Mouse (Mus musculus): Measurements from ENCODE around the gene Traf3ip1. TPM values are rescaled to one million over a fixed set of nuclear protein-coding genes. Genes with fewer than 3 reads are reported as not detected.

The Traf3ip1 gene
- polyA plus RNA-seq, 1 experiment from 2014 or later: 14.1 TPM

- H3K9me3 ChIP-seq: no peaks in the 10 kb centered on the region
- no peak overlapping the region for H3K4me3 ChIP-seq
- no peak for ATAC-seq (ENCODE audit: insufficient number of reproducible peaks, insufficient read depth, low FRiP score, low TSS enrichment)
- no peak overlapping the region; the same call in 1 of the 2 replicates for H3K4me2 ChIP-seq (replicated peaks)
- peaks cover 32% of the 10 kb centered on the region for H3K4me1 ChIP-seq
- no peaks in the 10 kb centered on the region for H3K27me3 ChIP-seq
- H3K27ac ChIP-seq: no peak overlapping the region
- 37% methylated on average over 11 of the region's 11 CpGs for WGBS
- H3K36me3 ChIP-seq: no peaks in the 10 kb centered on the region
- peak overlapping the region; percentile 0; the same call in 1 of the 2 replicates for H3K9ac ChIP-seq
Measured at GRCm38 (mm10) chr1:91456301-91456801, 38.1 kb upstream of the Traf3ip1 start.

- H3K4me3 ChIP-seq: no peak overlapping the region
- no peaks in the 10 kb centered on the region for H3K36me3 ChIP-seq
- H3K4me2 ChIP-seq (replicated peaks): no peak overlapping the region
- no peak overlapping the region for H3K27ac ChIP-seq
- H3K27me3 ChIP-seq: no peaks in the 10 kb centered on the region
- 88% methylated on average over 4 of the region's 4 CpGs for WGBS
- no peak overlapping the region for H3K9ac ChIP-seq
- no peaks in the 10 kb centered on the region for H3K9me3 ChIP-seq
- ATAC-seq (ENCODE audit: insufficient number of reproducible peaks, insufficient read depth, low FRiP score, low TSS enrichment): no peak
- H3K4me1 ChIP-seq: peaks cover 32% of the 10 kb centered on the region
Measured at GRCm38 (mm10) chr1:91457116-91457515, 37.3 kb upstream of the Traf3ip1 start.

GRCm38 (mm10) chr1:91457698-91458097 is 36.7 kb upstream of the Traf3ip1 start:
- 76% methylated on average over 5 of the region's 5 CpGs for WGBS
- no peak overlapping the region for H3K9ac ChIP-seq

GRCm38 (mm10) chr1:91458223-91458861 is 36.1 kb upstream of the Traf3ip1 start:
- peak overlapping the region; percentile 70 for H3K4me3 ChIP-seq
- peak overlapping the region; percentile 39 for H3K9ac ChIP-seq
- H3K27me3 ChIP-seq: no peaks in the 10 kb centered on the region
- peak overlapping the region; percentile 57 for H3K4me2 ChIP-seq (replicated peaks)
- no peaks in the 10 kb centered on the region for H3K9me3 ChIP-seq
- WGBS: 23% methylated on average over 8 of the region's 8 CpGs
- peaks cover 32% of the 10 kb centered on the region for H3K4me1 ChIP-seq
- H3K27ac ChIP-seq: no peak overlapping the region
- ATAC-seq (ENCODE audit: insufficient number of reproducible peaks, insufficient read depth, low FRiP score, low TSS enrichment): no peak
- no peaks in the 10 kb centered on the region for H3K36me3 ChIP-seq

More at GRCm38 (mm10) chr1:91457698-91458097, 36.7 kb upstream of the Traf3ip1 start:
- no peaks in the 10 kb centered on the region for H3K9me3 ChIP-seq
- 0 out of 2 replicates have a peak overlapping the region, but pooled peaks have one; percentile 70 for H3K4me3 ChIP-seq
- H3K27me3 ChIP-seq: no peaks in the 10 kb centered on the region
- H3K27ac ChIP-seq: no peak overlapping the region
- peaks cover 32% of the 10 kb centered on the region for H3K4me1 ChIP-seq
- no peaks in the 10 kb centered on the region for H3K36me3 ChIP-seq
- H3K4me2 ChIP-seq (replicated peaks): no peak overlapping the region
- ATAC-seq (ENCODE audit: insufficient number of reproducible peaks, insufficient read depth, low FRiP score, low TSS enrichment): no peak

GRCm38 (mm10) chr1:91459059-91459809 is 35.2 kb upstream of the Traf3ip1 start, which contains the start of gene Per2:
TSS of gene Per2 (minus strand) at chr1:91459324.
- H3K4me2 ChIP-seq (replicated peaks): peak within 1 kb of the TSS; percentile 57
- no peaks in the 10 kb centered on the region for H3K36me3 ChIP-seq
- H3K4me3 ChIP-seq: peak within 1 kb of the TSS; percentile 70
- H3K9me3 ChIP-seq: no peaks in the 10 kb centered on the region
- no peak within 1 kb of the TSS; the same call in 1 of the 2 replicates for H3K27ac ChIP-seq
- H3K9ac ChIP-seq: peak within 1 kb of the TSS; percentile 63
- H3K4me1 ChIP-seq: peaks cover 32% of the 10 kb centered on the region
- no peaks in the 10 kb centered on the region for H3K27me3 ChIP-seq
- WGBS: under 1% methylated on average over 82 of the region's 91 CpGs
- ATAC-seq (ENCODE audit: insufficient number of reproducible peaks, insufficient read depth, low FRiP score, low TSS enrichment): peak; percentile 95

GRCm38 (mm10) chr1:91460069-91460468 is 34.4 kb upstream of the Traf3ip1 start:
- Histone ChIP-seq H3K27me3 (no peaks in the 10 kb centered on the region), H3K4me1 (peaks cover 35% of the 10 kb centered on the region), H3K36me3 (no peaks in the 10 kb centered on the region), H3K27ac (no peak overlapping the region), H3K9me3 (no peaks in the 10 kb centered on the region), H3K9ac (no peak overlapping the region), H3K4me3 (peak overlapping the region; percentile 70; the same call in 1 of the 2 replicates), H3K4me2 (replicated peaks) (peak overlapping the region; percentile 57)
- no peak for ATAC-seq (ENCODE audit: insufficient number of reproducible peaks, insufficient read depth, low FRiP score, low TSS enrichment)
- 45% methylated on average over 7 of the region's 7 CpGs for WGBS

GRCm38 (mm10) chr1:91460564-91460963 is 33.9 kb upstream of the Traf3ip1 start:
- no peak overlapping the region for H3K4me3 ChIP-seq
- H3K9me3 ChIP-seq: no peaks in the 10 kb centered on the region
- no peak overlapping the region for H3K27ac ChIP-seq
- no peak overlapping the region for H3K4me2 ChIP-seq (replicated peaks)
- ATAC-seq (ENCODE audit: insufficient number of reproducible peaks, insufficient read depth, low FRiP score, low TSS enrichment): no peak
- H3K9ac ChIP-seq: no peak overlapping the region
- peaks cover 35% of the 10 kb centered on the region for H3K4me1 ChIP-seq
- no peaks in the 10 kb centered on the region for H3K36me3 ChIP-seq
- 37% methylated on average over 4 of the region's 4 CpGs for WGBS
- H3K27me3 ChIP-seq: no peaks in the 10 kb centered on the region

GRCm38 (mm10) chr1:91463336-91463995 is 31.0 kb upstream of the Traf3ip1 start:
- Histone ChIP-seq H3K9ac (no peak overlapping the region), H3K4me1 (peaks cover 14% of the 10 kb centered on the region), H3K36me3 (no peaks in the 10 kb centered on the region), H3K27ac (no peak overlapping the region), H3K4me3 (no peak overlapping the region), H3K27me3 (no peaks in the 10 kb centered on the region), H3K4me2 (replicated peaks) (no peak overlapping the region), H3K9me3 (no peaks in the 10 kb centered on the region)
- 86% methylated on average over 13 of the region's 13 CpGs for WGBS
- no peak for ATAC-seq (ENCODE audit: insufficient number of reproducible peaks, insufficient read depth, low FRiP score, low TSS enrichment)

- H3K4me3 ChIP-seq: no peak overlapping the region
- H3K9ac ChIP-seq: no peak overlapping the region
- H3K27me3 ChIP-seq: no peaks in the 10 kb centered on the region
- H3K4me1 ChIP-seq: peaks cover 12% of the 10 kb centered on the region; the same call in 1 of the 2 replicates
- H3K9me3 ChIP-seq: no peaks in the 10 kb centered on the region
- no peak for ATAC-seq (ENCODE audit: insufficient number of reproducible peaks, insufficient read depth, low FRiP score, low TSS enrichment)
- 52% methylated on average over 5 of the region's 5 CpGs for WGBS
- no peak overlapping the region for H3K27ac ChIP-seq
- H3K4me2 ChIP-seq (replicated peaks): no peak overlapping the region
- no peaks in the 10 kb centered on the region for H3K36me3 ChIP-seq
Measured at GRCm38 (mm10) chr1:91464436-91464835, 30.0 kb upstream of the Traf3ip1 start.

GRCm38 (mm10) chr1:91465244-91465643 is 29.2 kb upstream of the Traf3ip1 start:
- 5% methylated on average over 1 of the region's 1 CpGs for WGBS
- H3K4me3 ChIP-seq: no peak overlapping the region
- H3K27ac ChIP-seq: no peak overlapping the region
- no peaks in the 10 kb centered on the region for H3K9me3 ChIP-seq
- no peak for ATAC-seq (ENCODE audit: insufficient number of reproducible peaks, insufficient read depth, low FRiP score, low TSS enrichment)
- no peaks in the 10 kb centered on the region for H3K36me3 ChIP-seq
- H3K4me2 ChIP-seq (replicated peaks): no peak overlapping the region
- H3K9ac ChIP-seq: no peak overlapping the region
- H3K27me3 ChIP-seq: no peaks in the 10 kb centered on the region
- peaks cover 7% of the 10 kb centered on the region; the same call in 1 of the 2 replicates for H3K4me1 ChIP-seq

- no peak for ATAC-seq (ENCODE audit: insufficient number of reproducible peaks, insufficient read depth, low FRiP score, low TSS enrichment)
- 82% methylated on average over 6 of the region's 6 CpGs for WGBS
- Histone ChIP-seq H3K4me2 (replicated peaks) (no peak overlapping the region), H3K9me3 (no peaks in the 10 kb centered on the region), H3K9ac (no peak overlapping the region), H3K27ac (no peak overlapping the region), H3K36me3 (no peaks in the 10 kb centered on the region), H3K27me3 (no peaks in the 10 kb centered on the region), H3K4me3 (no peak overlapping the region), H3K4me1 (peaks cover 7% of the 10 kb centered on the region; the same call in 1 of the 2 replicates)
Measured at GRCm38 (mm10) chr1:91466186-91466585, 28.3 kb upstream of the Traf3ip1 start.

Data from embryonic facial prominence, embryonic 12.5 days (tissue).